In genomic region chr13:40868844-40869587, GRCm38 (mm10) we compare ENCODE assay signal across 9 mouse cellular contexts. TPM values are rescaled to one million over a fixed set of nuclear protein-coding genes. Genes with fewer than 3 reads are reported as not detected.
DNase-seq lines count a peak whose midpoint lies in the region; ATAC-seq and TF ChIP-seq lines count a peak whose summit lies in the region.
"Had no signal": no experiment of that assay in that cellular context is flagged by ENCODE, and none has a peak within 500 bp of the region (broad histone marks: within the 10 kb centered on the region; RNA-seq: fewer than 3 reads in every experiment).

No protein-coding gene starts in this region.

- peak overlapping the region; percentile 66 for H3K4me3 ChIP-seq in E14TG2a.4 (replicated peaks; ENCODE audit: low read length)
- no peak overlapping the region for H3K4me3 ChIP-seq in intestine, postnatal 0 days (ENCODE audit: low read depth, low read length)
- no peak overlapping the region for H3K4me3 ChIP-seq in forebrain, embryonic 12.5 days (replicated peaks)
- no peak overlapping the region for H3K4me3 ChIP-seq in forebrain, embryonic 15.5 days
- H3K4me3 ChIP-seq: erythroblast, embryonic 14.5 days had no signal

- DNase-seq in WW6 (ENCODE audit: low read depth, low spot score), result peak; percentile 71
- peak; percentile 69 for DNase-seq in lung, postnatal 36 days
- DNase-seq in retina, postnatal 1 day, result no peak
- DNase-seq in adrenal gland, adult 8-10 months, result no peak

- no peak for TF ChIP-seq CTCF in E14TG2a.4 (conservative IDR thresholded peaks at IDR 0.05; ENCODE audit: low read length)
- no peak for TF ChIP-seq CTCF in intestine, postnatal 0 days (IDR thresholded peaks at IDR 0.05; ENCODE audit: low read depth)

- H3K9ac ChIP-seq in intestine, postnatal 0 days (ENCODE audit: low read depth, low read length), result no peak overlapping the region
- H3K9ac ChIP-seq in forebrain, embryonic 12.5 days, result no peak overlapping the region
- H3K9ac ChIP-seq in forebrain, embryonic 15.5 days (replicated peaks), result no peak overlapping the region

- WGBS in intestine, postnatal 0 days, result 11% methylated on average over 16 of the region's 16 CpGs
- WGBS in forebrain, embryonic 12.5 days, result 41% methylated on average over 16 of the region's 16 CpGs
- 46% methylated on average over 16 of the region's 16 CpGs for WGBS in forebrain, embryonic 15.5 days

- peaks cover 10% of the 10 kb centered on the region; the same call in 1 of the 2 replicates for H3K36me3 ChIP-seq in E14TG2a.4 (ENCODE audit: insufficient read depth, low read length)
- H3K36me3 ChIP-seq in intestine, postnatal 0 days (ENCODE audit: control insufficient read depth, insufficient read depth), result no peaks in the 10 kb centered on the region
- H3K36me3 ChIP-seq in forebrain, embryonic 12.5 days (replicated peaks), result no peaks in the 10 kb centered on the region
- no peaks in the 10 kb centered on the region for H3K36me3 ChIP-seq in forebrain, embryonic 15.5 days

- no peaks in the 10 kb centered on the region for H3K27me3 ChIP-seq in E14TG2a.4 (ENCODE audit: insufficient read depth, low read length)
- no peaks in the 10 kb centered on the region for H3K27me3 ChIP-seq in intestine, postnatal 0 days (replicated peaks; ENCODE audit: control insufficient read depth, insufficient read depth, low read length)
- H3K27me3 ChIP-seq in forebrain, embryonic 12.5 days, result 0 out of 2 replicates have a peak, but pooled peaks cover 3% of the 10 kb centered on the region
- H3K27me3 ChIP-seq in forebrain, embryonic 15.5 days, result no peaks in the 10 kb centered on the region

- H3K27ac ChIP-seq in intestine, postnatal 0 days (ENCODE audit: low read depth, low read length), result peak overlapping the region; percentile 28; the same call in 1 of the 2 replicates
- no peak overlapping the region for H3K27ac ChIP-seq in forebrain, embryonic 12.5 days
- H3K27ac ChIP-seq in forebrain, embryonic 15.5 days (replicated peaks), result no peak overlapping the region

- H3K4me1 ChIP-seq in E14TG2a.4 (replicated peaks; ENCODE audit: low read depth, low read length), result peaks cover 84% of the 10 kb centered on the region
- H3K4me1 ChIP-seq in intestine, postnatal 0 days (replicated peaks; ENCODE audit: control insufficient read depth, insufficient read depth, low read length), result peaks cover 2% of the 10 kb centered on the region; the same call in 1 of the 2 replicates
- H3K4me1 ChIP-seq in forebrain, embryonic 12.5 days, result no peaks in the 10 kb centered on the region
- H3K4me1 ChIP-seq in forebrain, embryonic 15.5 days, result no peaks in the 10 kb centered on the region

- peaks cover 6% of the 10 kb centered on the region for H3K9me3 ChIP-seq in E14TG2a.4 (ENCODE audit: low read length)
- no peaks in the 10 kb centered on the region for H3K9me3 ChIP-seq in intestine, postnatal 0 days (ENCODE audit: control insufficient read depth)
- H3K9me3 ChIP-seq in forebrain, embryonic 12.5 days, result no peaks in the 10 kb centered on the region
- H3K9me3 ChIP-seq in forebrain, embryonic 15.5 days, result no peaks in the 10 kb centered on the region

- peak overlapping the region; percentile 35 for H3K4me2 ChIP-seq in intestine, postnatal 0 days (replicated peaks; ENCODE audit: low read depth)
- H3K4me2 ChIP-seq in forebrain, embryonic 12.5 days, result no peak overlapping the region
- H3K4me2 ChIP-seq in forebrain, embryonic 15.5 days (replicated peaks), result no peak overlapping the region

- ATAC-seq in intestine, postnatal 0 days, result peak; percentile 60
- no peak for ATAC-seq in forebrain, embryonic 12.5 days (ENCODE audit: low FRiP score)
- no peak for ATAC-seq in forebrain, embryonic 15.5 days (replicated peaks)

RNA-seq across cellular contexts. Expression of gene Gcnt2, which starts 9.5 kb away (rescaled TPM):
- polyA plus RNA-seq in intestine, postnatal 0 days (2015; fragmentation: Nextera tagmentation; extraction: Ambion mirVana), result 20.2 and 20.5 TPM in 2 replicates
- 3.6 and 4.4 TPM in 2 replicates for polyA plus RNA-seq in forebrain, embryonic 12.5 days (2016; fragmentation: Nextera tagmentation; extraction: Ambion mirVana)
- 1 to 10 TPM; 4.8 to 9.1 (median 7.1) TPM for total RNA-seq in adrenal gland, adult 8-10 months (2022)
- polyA plus RNA-seq in forebrain, embryonic 15.5 days (2015; fragmentation: Nextera tagmentation; extraction: Ambion mirVana), result 3.3 and 4.5 TPM in 2 replicates
- polyA plus RNA-seq: erythroblast, embryonic 14.5 days had no signal

Comparison
In these comparisons a context has a peak if more than half of its experiments do, and no peak if none do; other contexts are left out.
1. DNase-seq: peak in WW6 (single experiment) and lung, postnatal 36 days (single experiment); none in retina, postnatal 1 day (single experiment) and adrenal gland, adult 8-10 months (single experiment).